Mouse (Mus musculus) mesoderm, embryonic 11.5 days (tissue): ENCODE measurements around the gene Cbl.

Experiments
- DNase-seq: peaks from one replicate; pipeline ENCODE4 v3.0.0-alpha.2; 2012; ENCODE audit warnings: low read depth, low spot score

Cbl gene

GRCm38 (mm10) chr9:44106182-44106581, 127.7 kb downstream of the Cbl start:
- no peak for DNase-seq

GRCm38 (mm10) chr9:44105781-44106180, 128.1 kb downstream of the Cbl start:
- no peak for DNase-seq

GRCm38 (mm10) chr9:44104881-44105280, 129.0 kb downstream of the Cbl start:
- DNase-seq, result no peak

GRCm38 (mm10) chr9:44101490-44101889, 132.4 kb downstream of the Cbl start, which contains the start of gene Mfrp:
Gene Mfrp, plus strand, starts transcription at chr9:44101729.
- DNase-seq, result no peak

- DNase-seq, result no peak
Observed at GRCm38 (mm10) chr9:44096536-44096935, 137.3 kb downstream of the Cbl start.

- DNase-seq, result no peak
Observed at GRCm38 (mm10) chr9:44095781-44096180, 138.1 kb downstream of the Cbl start.

- no peak for DNase-seq
Observed at GRCm38 (mm10) chr9:44094737-44095136, 139.1 kb downstream of the Cbl start.

- peak; percentile 69 for DNase-seq
Observed at GRCm38 (mm10) chr9:44093612-44094503, 140.0 kb downstream of the Cbl start.
